Mouse (Mus musculus): Measurements from ENCODE around the gene Tbc1d20.
A peak's percentile ranks its signal among the peaks of the same experiment; 100 is the strongest.
"Not testable (repeated sequence)": the region's sequence is repeated elsewhere in the genome, so short reads cannot be mapped to it uniquely, and the experiment has no call there.

Tbc1d20 gene

DNA sequence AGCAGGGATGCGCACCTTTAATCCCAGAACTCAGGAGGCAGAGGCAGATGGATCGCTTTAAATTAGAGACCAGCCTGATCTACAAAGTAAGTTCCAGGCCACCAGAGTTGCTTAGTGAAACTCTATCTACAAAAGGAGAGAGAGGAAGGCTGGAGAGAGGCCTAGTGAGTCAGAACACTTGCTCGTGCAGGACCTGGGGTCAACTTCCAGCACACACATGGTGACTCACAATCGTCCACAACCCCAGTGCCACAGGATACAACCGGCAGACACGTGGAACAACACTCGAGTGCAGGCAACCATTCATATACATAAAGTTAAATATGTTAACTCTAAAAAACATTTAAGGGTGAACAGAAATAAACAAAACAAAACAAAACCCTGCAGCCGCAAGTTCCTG lies 33.0 kb downstream of the Tbc1d20 start:
- no peak for DNase-seq (ENCODE audit: low read depth, low spot score)

DNA sequence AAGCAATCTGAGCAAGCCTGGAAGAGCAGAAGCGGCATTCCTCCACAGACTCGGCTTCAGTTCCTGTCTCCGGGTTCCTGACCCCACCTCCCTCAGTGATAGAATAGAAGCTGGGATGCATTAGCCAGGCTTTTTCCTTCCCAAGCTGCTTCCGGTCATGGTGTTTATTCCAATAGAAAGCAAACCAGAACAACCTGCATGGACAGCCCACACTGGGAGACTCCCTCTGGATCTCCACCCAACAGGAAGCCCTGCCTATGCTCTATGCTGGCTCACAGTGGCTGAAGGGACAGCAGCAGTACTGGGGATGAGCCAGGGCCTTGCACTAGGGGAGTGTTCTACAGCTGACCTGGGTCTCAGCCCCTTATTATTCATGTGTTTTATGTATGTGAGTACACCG lies 34.4 kb downstream of the Tbc1d20 start:
- DNase-seq (ENCODE audit: low read depth, low spot score): no peak

DNA sequence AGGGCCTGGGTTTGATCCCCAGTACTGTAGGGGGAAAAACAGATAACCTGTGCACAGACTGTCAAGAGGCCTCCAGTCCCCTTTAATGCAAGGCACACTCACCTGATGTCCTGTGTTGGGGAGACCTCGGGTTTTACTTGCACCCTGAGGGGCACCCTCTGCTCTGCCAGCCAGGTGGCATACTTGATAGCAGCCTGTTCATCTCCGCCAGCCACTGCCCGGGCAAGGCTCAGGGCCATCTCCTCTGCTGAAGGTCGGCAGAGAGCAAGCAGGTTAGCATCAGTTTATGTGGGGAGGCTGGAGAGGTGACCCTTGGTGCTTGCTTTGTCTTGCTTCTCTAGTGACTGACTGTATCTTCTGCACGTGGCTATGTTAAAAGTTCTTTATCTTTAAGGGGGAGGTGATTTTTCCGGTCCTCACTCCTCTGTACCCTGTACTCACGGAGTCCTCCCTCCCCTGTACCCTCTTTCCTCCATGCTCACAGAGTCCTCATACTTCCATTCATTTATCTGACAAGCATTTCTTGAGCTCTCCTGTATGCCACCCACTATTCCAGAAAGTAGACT lies 37.3 kb downstream of the Tbc1d20 start:
- no peak for DNase-seq (ENCODE audit: low read depth, low spot score)

DNA sequence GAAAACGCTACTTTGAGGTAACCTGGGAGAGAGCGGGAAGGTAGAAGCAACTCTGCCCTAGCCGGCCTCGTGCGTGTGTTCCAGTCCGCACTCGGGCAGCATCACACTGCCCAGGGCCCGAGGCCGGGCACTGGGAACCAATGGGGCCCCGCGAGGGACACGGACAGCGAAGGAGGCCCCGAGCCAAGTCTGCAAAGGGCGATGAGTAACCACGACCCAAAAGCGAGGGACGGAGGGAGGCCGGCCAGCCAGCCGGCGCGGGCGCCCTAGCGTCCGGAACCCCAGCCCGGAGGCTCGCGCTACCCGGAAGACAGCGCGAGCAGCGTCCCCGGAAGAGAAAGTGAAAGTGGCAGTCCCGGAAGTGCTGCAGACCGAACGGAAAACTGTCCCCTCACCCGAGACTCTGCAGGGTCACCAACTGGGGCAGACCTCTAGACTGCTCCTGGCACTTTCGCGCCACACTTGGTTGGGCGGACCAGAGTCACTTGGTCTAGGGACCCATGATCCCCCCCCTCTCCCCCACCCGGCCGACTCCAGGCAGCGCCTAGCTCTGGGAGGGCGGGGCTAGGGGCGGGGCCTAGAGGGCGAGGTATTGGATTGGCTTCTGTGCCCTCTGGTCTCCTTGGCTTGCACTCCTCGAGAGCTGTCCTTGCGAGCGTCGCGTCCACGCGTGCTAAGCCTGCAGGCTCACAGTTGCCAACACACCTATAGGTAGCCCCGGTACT lies 38.6 kb downstream of the Tbc1d20 start, which contains the start of gene Rbck1:
Gene Rbck1, minus strand, starts transcription at position 553 of the 725 bp plus-strand sequence.
- DNase-seq (ENCODE audit: low read depth, low spot score): peak; percentile 94

DNA sequence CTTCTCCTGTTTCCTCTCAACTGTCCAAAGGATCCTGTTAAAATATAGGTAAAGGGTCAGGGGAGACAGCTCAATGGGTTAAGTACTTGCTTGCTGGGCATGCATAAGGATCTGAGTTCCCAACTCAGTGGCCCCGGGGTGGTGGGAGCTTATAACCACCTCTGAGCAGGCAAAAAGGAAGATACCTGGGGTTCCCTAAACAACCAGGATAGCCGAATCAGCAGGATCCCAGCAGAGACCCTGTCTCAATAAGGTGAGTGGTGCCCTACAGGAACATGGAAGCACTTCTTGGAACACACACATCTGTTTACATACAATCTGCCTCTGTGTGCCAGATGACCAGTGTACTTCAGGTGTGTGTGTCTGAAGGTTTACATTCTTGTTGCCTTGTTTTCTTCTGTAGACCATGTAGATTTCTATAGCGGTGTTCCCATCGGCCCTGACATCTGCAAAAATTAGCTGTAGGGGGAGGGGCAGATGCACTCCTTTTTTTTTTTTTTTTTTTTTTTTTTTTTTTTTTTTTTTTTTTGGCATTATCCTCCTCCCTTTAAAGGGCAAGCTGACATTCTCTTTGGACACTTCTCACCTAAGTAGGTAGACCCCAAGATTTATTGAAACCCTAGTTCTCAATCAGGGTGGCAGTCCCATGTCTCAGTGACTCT lies 39.8 kb downstream of the Tbc1d20 start:
- no peak for DNase-seq (ENCODE audit: low read depth, low spot score)

DNA sequence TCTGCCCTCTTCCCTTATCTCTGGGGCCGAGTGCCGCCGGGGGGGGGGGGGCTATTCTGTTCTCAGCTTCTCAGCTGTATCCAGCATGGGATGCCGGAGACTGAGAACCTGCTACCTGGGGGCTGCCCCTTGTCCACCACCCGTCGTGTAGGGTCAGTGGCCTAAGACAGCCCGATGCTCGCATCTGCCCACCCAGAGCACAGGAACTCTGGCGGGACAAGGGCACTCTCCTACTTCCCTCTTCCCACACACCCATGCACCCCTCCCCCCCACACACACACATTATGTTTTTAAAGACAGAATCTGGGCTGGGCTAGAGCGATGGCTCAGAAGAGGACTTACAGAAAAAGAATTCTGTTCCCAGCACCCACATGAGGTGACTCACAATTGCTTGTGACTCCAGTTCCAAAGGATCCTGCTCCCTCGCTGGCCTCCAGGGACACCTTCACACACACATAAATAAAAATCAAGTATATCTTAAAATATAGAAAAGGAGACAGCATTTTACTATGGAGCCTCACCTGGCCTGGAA lies 41.7 kb downstream of the Tbc1d20 start:
- DNase-seq (ENCODE audit: low read depth, low spot score): no peak

DNA sequence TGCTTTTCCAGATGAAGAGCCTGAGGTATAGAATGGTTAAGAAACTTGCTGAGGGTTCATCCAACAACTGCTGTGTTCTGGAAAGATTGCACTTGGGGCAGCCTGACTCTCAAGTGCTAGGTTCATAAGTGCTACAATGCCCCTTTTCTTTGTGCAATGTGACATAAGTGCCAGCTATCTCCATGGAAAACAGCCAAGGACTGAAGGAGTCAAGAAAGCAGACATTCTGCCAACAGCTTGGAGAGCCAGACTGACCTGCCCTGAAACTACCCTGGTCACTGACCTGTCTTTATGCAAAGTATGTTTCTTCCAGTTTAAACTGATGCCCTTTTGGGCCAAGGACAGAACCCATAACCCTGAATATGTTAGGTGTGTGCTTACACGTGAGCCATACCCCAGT lies 43.2 kb downstream of the Tbc1d20 start:
- no peak for DNase-seq (ENCODE audit: low read depth, low spot score)

DNA sequence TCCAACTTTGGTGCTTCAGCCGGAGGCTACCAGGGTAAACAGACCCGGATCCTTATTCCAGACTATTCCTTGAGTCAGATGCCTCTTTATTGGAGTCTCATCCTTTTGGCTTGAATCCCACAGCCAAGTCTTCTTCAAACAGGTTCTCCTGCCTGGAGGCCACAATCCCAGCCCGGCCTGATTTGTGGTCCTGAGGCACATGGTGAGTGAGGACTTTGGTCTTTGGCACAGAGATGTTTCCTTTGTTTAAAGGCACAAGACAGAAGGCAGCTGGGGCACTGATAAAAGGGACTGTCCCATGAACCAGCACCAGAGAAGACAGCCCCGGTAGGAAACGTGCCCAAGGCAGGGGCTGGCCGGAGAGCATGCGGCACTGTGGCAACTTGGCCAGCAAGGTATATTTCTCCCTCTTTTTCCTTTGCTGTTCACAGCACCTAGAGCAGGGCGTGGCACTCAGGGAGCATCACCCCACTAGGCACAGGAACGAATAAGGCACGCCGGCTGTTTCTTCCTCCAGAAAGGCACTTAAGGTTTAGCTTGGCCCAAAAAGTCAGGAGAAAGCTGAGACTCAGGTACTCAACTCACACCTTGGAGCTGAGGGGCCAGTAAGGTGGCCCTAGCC lies 44.1 kb downstream of the Tbc1d20 start:
- no peak for DNase-seq (ENCODE audit: low read depth, low spot score)

DNA sequence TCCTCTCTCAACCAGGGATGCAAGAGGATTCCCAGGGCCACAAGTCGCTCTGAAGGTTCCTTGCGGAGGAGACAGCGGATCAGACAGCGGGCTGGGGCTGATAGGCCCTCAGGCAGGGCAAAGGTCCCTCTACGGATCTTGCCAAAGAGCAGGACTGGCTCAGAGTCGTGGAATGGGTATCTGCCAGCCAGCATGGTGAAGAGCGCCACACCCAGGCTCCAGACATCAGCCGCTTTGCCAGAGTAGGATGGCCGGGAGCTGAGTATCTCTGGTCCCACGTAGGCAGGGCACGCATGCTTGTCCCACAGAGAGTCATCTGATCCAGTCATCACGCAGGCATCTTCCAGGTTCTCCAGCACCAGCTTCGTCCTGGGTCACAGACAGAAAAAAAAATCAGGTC lies 44.7 kb downstream of the Tbc1d20 start:
- no peak for DNase-seq (ENCODE audit: low read depth, low spot score)

DNA sequence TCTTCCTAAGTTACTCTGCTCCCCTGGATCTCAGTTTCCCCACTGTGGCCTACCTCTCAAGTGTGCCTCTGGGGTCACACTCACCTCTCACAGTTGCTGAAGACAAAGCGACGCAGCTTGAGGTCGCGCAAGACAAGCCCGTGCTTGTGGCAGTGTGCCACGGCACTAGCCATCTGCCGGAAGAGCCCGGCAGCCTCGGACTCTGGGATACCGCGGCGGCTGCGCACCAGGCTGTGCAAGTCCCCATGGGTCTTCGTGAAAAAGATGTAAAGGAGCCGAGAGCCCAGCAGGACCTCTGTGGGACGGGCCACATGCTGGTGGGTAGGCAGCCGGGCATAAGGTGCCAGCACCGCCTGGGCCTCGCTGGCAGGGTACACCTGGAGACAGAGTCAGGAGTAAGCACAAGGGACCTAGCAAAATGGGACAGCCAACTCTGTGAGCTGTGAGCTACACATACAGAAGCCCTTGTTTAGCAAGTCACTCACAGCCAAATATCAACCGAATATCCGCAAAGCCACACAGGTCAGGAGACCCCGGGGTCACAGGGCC lies 46.1 kb downstream of the Tbc1d20 start:
- DNase-seq (ENCODE audit: low read depth, low spot score): no peak

DNA sequence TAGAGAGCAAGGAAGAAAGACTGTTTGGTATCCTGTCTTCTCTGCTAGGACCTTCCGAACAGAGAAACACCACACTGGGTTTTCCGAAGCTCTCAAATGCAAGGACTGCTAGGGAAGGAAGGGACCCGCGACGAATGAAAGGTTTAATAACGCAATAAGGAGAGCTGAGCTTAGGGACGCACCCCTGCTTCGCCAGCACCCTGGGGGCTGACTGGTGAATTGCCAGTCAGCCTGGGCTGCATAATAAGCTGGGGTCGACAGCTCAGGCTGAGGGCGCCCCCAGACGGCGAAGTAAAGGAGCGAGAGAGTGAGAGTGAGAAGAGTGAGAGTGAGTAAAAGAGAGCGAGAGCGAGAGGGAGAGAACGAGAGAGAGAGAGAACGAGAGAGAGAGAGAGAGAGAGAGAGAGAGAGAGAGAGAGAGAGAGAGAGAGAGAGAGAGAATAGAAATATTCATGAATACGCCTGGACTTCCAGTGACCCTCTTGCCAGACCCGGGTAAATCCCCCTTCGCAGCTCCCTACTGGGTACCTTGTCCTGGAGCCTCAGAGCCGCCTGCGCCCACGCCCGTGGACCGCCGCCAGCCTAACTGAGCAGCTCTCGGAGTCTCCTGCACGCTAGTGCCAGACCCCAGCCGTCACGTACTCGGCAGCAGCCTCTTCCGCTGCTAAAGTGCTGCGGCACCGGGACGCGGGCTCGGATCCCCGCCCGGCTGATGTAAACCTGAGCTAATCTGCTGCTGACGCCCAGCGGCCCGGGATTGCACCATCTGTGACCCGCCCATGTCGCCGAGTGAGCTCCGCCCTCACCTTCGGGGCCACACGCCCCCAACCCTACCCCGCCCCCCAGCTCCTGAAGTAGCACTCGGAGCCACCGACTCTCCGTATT lies 49.9 kb downstream of the Tbc1d20 start, which contains the start of gene Trib3:
Gene Trib3, minus strand, starts transcription at position 704 of the 885 bp plus-strand sequence.
- peak; percentile 62 for DNase-seq (ENCODE audit: low read depth, low spot score)

DNA sequence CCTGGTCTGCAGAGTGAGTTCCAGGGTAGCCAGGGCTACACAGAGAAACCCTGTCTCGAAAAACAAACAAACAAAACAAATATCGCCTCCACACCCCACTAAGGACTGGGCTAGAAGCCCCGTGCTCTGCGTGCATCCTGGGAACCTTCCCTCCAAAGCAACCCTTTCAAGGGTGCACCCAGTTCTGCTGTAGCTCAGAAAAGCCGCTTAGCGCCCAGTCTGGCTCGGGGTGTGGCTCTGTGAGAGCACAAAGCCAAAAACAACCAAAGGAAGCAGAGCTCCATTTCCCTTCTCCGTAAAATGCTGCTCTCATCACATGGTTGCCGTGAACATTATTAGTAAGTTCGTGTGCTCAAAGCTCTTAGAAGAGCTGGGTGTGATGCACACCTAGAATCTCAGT lies 50.7 kb downstream of the Tbc1d20 start:
- no peak for DNase-seq (ENCODE audit: low read depth, low spot score)

DNA sequence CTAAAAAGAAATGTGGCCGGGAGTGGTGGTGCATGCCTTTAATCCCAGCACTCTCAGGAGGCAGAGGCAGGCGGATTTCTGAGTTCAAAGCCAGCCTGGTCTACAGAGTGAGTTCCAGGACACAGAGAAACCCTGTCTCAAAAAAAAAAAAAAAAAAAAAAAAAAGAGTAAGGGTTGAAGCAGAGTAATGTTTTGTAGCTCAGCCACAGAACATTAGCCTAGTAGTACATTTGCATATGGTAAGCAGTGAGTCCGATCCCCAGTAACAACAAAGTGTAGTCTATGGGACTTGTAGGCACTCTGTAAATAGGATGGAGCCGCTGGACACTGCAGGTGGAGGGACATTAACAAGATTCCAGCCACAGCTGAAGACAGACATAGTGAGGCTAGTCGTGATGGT lies 51.3 kb downstream of the Tbc1d20 start:
- DNase-seq (ENCODE audit: low read depth, low spot score): no peak

DNA sequence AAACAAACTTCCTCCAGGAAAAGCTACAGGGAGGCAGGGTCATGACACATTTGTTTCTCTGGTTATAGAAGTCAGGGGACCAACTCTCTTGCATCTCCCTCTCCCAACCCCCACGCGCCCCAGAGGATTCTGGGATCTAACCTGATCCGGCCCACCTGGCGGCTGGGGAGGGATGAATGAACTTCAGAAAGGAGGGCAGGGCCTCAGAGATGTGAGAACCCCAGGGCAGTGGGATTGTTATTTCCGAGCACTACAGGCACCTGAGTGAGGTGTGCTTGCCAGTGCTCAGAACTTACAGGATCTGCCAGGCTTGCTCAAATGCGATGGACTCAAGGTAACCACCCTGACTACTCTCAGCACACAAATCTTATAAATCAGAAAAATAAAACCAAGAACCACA lies 51.8 kb downstream of the Tbc1d20 start:
- no peak for DNase-seq (ENCODE audit: low read depth, low spot score)

DNA sequence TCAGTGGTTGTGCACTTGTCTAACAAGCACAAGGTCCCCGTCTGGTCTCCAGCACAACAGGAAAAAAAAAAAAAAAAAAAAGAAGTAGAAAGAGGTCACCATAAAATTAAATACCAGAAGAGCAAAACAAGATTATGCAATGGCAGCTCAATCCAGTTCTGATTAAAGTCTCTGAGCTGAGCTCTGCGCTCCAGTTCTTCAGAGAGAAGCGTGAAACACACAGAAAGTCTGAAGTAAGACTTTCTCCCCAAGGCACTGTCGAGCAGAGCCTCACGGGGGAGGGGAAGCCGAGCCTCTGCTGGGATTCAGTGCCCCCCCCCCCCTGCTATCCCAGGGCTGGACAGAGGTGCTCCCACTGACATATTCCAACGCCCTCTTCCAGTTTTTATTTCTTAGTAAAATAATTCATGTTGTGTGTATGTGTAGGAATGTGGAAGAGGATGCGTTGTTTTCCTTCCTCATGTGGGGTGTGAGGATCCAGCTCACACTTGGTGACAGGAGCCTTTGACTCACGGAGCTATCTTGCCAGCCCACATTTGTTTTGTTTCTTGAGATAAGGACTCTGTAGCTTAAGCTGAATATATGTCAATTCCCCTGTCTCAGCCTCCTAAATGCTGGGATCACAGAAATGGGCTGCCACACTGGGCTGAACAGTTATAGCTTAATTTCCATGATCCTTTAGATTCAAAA lies 53.3 kb downstream of the Tbc1d20 start:
- DNase-seq (ENCODE audit: low read depth, low spot score): no peak

DNA sequence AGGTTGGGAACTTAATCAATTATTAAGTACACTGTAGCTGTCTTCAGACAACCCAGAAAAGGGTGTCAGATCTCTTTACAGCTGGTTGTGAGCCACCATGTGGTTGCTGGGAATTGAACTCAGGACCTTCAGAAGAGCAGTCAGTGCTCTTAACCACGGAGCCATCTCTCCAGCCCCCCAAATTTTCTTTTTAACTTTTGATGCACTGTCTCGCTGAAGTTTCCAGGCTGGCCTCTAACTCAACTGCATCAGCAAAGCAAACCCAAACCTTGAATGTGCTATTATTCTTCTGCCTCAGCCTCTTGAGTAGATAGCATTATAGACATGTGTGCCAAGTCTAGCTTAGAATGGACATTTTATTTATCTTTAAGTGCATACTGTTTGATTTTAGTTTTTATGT lies 54.1 kb downstream of the Tbc1d20 start:
- no peak for DNase-seq (ENCODE audit: low read depth, low spot score)

DNA sequence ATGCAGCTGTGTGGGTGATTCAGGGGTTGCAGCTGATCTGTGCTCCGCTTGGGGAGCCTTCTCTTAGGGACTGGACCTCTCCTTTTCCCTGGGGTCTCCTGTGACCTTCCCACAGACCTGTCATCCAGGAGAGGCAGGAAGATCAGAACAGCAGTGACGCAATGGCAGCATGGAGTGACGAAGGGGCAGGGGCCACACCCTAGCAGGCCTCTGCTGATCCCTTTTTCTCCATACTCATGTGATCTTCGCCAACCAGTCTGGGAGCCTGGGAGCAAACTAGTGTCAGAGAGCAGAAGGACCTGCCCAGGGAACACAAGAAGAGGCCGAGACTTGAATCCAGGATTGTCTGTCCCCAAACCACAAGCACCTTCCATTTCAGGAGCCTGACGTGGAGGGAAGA lies 55.6 kb downstream of the Tbc1d20 start:
- DNase-seq (ENCODE audit: low read depth, low spot score): no peak

DNA sequence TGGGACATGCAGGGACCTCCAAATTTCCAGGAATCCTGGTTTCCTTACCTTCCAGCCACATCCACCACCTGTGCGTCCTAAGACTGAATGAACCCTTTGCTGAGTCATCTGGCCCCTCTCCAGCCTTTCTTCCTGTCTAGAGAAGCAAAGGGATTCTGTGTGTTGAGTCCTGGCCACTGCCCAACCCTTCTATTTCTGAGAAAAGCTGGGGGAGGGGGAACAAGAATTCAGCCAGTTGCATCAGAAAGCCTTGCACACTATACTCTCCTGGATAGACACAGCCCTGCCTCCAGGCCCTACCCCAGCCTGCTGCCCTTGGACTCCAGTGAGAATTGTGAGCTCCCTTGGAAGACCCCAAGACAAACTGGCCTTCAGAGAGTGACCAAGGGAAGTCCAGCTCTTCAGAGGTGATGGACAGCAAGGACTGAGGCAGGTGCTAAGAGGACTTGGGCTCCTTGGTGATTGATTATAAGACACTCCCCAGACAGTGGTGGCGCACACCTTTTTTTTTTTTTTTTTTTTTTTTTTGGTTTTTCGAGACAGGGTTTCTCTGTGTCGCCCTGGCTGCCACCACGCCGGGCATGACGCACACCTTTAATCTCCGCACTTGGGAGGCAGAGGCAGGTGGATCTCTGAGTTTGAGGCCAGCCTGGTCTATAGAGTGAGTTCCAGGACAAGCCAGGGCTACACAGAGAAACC lies 56.4 kb downstream of the Tbc1d20 start:
- DNase-seq (ENCODE audit: low read depth, low spot score): no peak

DNA sequence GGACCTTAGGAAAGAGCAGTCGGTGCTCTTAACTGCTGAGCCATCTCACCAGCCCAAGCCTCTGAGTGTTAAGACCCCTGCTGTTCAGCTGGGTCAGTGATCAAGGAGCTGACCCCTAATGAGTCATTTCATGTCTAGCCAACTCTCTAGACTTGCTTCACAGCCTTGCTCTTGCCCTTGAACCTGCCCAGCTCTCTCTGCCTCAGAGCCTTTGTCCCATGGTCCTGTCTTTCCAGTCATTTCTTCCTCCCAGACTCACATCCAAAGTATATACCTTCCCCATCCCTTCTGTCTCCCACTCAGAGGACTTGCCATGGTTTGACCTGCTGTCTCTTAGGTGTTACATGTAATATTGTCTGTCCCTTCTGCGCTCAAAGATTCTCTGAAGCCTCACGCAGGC lies 63.6 kb downstream of the Tbc1d20 start:
- no peak for DNase-seq (ENCODE audit: low read depth, low spot score)

DNA sequence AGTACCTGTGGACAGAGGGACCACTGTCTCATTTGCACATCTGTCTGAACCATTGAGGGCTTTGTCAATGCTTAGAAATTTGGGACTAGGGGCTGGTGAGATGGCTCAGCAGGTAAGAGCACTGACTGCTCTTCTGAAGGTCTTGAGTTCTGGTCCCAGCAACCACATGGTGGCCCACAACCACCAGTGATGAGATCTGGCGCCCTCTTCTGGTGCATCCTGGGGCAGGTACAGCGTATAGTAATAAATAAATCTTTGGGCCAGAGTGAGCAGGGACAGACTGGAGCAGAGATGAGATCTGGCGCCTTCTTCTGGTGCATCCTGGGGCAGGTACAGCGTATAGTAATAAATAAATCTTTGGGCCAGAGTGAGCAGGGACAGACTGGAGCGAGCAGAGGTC lies 65.3 kb downstream of the Tbc1d20 start:
- not testable (repeated sequence) for DNase-seq (ENCODE audit: low read depth, low spot score)

Measured in retina, postnatal 7 days (tissue).